In the genomic region with DNA sequence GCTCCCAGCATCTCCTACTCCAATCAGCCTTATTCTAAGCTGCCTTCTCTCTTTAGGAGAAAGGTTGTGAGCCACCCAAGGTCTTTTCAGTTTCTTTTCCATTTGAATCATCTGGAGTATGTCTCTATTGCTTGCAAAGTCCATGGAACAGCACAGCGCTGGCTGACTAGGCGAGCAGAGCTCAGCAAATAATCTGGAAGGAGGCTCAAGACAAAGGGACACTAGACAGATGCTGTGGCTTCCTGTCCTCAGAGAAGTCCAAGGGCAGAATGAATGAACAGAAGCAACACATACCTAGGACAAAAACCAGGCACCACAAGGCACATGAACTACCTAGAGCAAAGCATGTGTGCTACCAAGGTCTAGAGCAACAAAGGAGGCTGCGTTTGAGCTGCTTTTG, we compare ENCODE assay signal across 36 mouse cellular contexts.
"Had no signal": no experiment of that assay in that cellular context is flagged by ENCODE, and none has a peak within 500 bp of the region (broad histone marks: within the 10 kb centered on the region; RNA-seq: fewer than 3 reads in every experiment).

No protein-coding gene starts in this region.

- H3K4me3 ChIP-seq: heart, embryonic 10.5 days; heart, embryonic 12.5 days; heart, embryonic 13.5 days; heart, embryonic 15.5 days; hindbrain, embryonic 10.5 days; hindbrain, embryonic 12.5 days; hindbrain, embryonic 13.5 days; hindbrain, embryonic 15.5 days; intestine, embryonic 15.5 days; kidney, embryonic 15.5 days; layer of hippocampus, adult 2 months; left cerebral cortex, adult 2 months had no signal

- H3K36me3 ChIP-seq: heart, embryonic 10.5 days; heart, embryonic 12.5 days; heart, embryonic 13.5 days; heart, embryonic 15.5 days; hindbrain, embryonic 10.5 days; hindbrain, embryonic 12.5 days; hindbrain, embryonic 13.5 days; hindbrain, embryonic 15.5 days; intestine, embryonic 15.5 days; kidney, embryonic 15.5 days had no signal

- H3K4me2 ChIP-seq: heart, embryonic 11.5 days; heart, embryonic 12.5 days; heart, embryonic 13.5 days; heart, embryonic 15.5 days; hindbrain, embryonic 12.5 days; hindbrain, embryonic 13.5 days; hindbrain, embryonic 14.5 days; hindbrain, embryonic 15.5 days; intestine, embryonic 15.5 days; kidney, embryonic 15.5 days had no signal

- H3K9ac ChIP-seq: heart, embryonic 12.5 days; heart, embryonic 13.5 days; heart, embryonic 15.5 days; hindbrain, embryonic 12.5 days; hindbrain, embryonic 13.5 days; hindbrain, embryonic 14.5 days; hindbrain, embryonic 15.5 days; intestine, embryonic 15.5 days; kidney, embryonic 15.5 days had no signal

- H3K4me1 ChIP-seq: heart, embryonic 12.5 days; heart, embryonic 15.5 days; hindbrain, embryonic 10.5 days; hindbrain, embryonic 12.5 days; hindbrain, embryonic 13.5 days; hindbrain, embryonic 15.5 days; intestine, embryonic 15.5 days had no signal

- H3K9me3 ChIP-seq: heart, embryonic 10.5 days; heart, embryonic 12.5 days; heart, embryonic 13.5 days; heart, embryonic 15.5 days; hindbrain, embryonic 10.5 days; hindbrain, embryonic 12.5 days; hindbrain, embryonic 13.5 days; hindbrain, embryonic 15.5 days; intestine, embryonic 15.5 days; kidney, embryonic 15.5 days had no signal

- H3K27ac ChIP-seq: heart, embryonic 10.5 days; heart, embryonic 13.5 days; heart, embryonic 15.5 days; hindbrain, embryonic 10.5 days; hindbrain, embryonic 12.5 days; hindbrain, embryonic 13.5 days; hindbrain, embryonic 14.5 days; hindbrain, embryonic 15.5 days; hindbrain, postnatal 0 days; intestine, embryonic 15.5 days; kidney, embryonic 15.5 days; kidney, postnatal 0 days; layer of hippocampus, adult 2 months; left cerebral cortex, adult 2 months had no signal

- H3K27me3 ChIP-seq: heart, embryonic 12.5 days; heart, embryonic 13.5 days; heart, embryonic 15.5 days; hindbrain, embryonic 12.5 days; hindbrain, embryonic 13.5 days; hindbrain, embryonic 15.5 days; intestine, embryonic 15.5 days; kidney, embryonic 15.5 days had no signal

- ATAC-seq: hindbrain, embryonic 16.5 days; hindbrain, postnatal 0 days; inflammation-experienced regulatory T-cells, adult 6 months; intestine, embryonic 15.5 days; intestine, embryonic 16.5 days; intestine, postnatal 0 days had no signal

- DNase-seq: heart, postnatal 10 days; heart, postnatal 14 days; heart, postnatal 36 days; heart, postnatal 4 days; kidney, adult 11 months; kidney, adult 18-20 months; kidney, adult 2 months; kidney, adult 8-10 months; kidney, adult 9 months; kidney, postnatal 10 days; kidney, postnatal 14 days; kidney, postnatal 25 days; kidney, postnatal 36 days; kidney, postnatal 4 days; layer of hippocampus, adult 9-11 months; layer of hippocampus, postnatal 36 days had no signal
